Mouse (Mus musculus) heart, adult 8-10 months (tissue): ENCODE data around the gene Cacnb4. TPM values are rescaled to one million over a fixed set of nuclear protein-coding genes. Genes with fewer than 3 reads are reported as not detected.

Experiments used
- DNase-seq: peaks from one replicate; pipeline ENCODE4 v3.0.0; 2022; ENCODE audit warnings: low spot score
- total RNA-seq, 4 experiments: library from RNA; stranded (reverse); gene quantifications; 2 replicates each; pipeline ENCODE4 v1.2.4; 2022

Gene Cacnb4
- total RNA-seq, 4 experiments from 2014 or later, result 0.31 to 0.89 (median 0.65) TPM

DNA sequence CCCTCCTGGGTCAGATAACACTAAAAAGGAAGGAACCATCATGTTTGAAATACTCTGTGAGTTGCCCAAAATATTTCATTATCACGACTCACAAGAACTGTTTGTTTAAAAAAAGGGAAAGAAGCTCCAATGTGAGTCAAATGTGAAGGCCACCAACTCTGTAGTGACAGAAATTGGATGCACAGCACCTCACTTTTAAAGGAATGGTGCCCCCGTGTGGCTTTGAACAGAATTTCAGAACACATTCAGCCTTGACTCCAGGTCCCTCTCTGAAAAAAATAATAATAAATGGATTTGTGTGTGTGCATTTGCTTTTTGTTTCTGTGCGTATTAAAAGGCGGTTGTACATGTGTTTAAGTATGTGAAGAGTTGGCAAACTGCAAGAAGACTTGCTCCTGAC is 71.3 kb downstream of the Cacnb4 start:
- DNase-seq, result peak; percentile 60

GRCm38 (mm10) chr2:52604651-52605020 is 72.0 kb downstream of the Cacnb4 start:
- DNase-seq, result no peak

GRCm38 (mm10) chr2:52603935-52604650 is 72.5 kb downstream of the Cacnb4 start:
- DNase-seq, result no peak

DNA sequence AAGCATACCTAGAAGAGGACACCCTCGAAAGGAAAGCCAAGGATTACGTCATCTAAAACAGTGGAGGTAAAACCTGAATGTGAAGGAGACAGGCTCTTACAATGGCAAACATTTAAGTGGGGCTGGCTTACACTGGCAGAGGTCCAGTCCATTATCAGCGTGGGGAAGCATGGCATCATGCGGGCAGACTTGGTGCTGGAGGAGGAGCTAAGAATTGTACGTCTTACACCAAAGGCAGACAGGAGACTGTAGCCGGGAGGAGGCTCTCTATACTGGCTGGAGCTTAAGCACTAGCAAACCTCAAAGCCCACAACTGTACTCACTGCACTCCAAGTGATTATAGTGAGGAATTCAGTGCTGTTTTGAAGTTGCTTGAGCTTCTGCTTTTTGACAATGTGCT is 73.2 kb downstream of the Cacnb4 start:
- no peak for DNase-seq

DNA sequence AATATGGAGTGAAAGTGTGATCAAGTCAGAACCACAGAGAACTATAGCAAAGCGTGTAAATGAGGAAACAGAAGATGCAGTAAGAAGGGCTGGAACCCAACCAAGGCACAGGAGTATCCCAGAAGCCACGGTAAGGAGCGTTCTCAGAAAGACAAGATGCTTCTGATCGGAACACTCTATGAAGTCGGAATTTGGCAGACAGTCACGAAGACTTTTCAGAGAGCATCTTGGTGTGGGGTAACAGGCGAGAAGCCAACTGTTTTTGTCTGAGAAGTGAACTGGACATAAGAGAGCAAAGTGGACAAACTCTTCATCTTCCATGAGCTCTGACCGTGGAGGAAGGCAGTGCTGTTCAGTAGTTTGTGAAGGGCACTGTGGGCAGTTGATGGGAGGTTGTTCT is 73.7 kb downstream of the Cacnb4 start:
- DNase-seq, result no peak

DNA sequence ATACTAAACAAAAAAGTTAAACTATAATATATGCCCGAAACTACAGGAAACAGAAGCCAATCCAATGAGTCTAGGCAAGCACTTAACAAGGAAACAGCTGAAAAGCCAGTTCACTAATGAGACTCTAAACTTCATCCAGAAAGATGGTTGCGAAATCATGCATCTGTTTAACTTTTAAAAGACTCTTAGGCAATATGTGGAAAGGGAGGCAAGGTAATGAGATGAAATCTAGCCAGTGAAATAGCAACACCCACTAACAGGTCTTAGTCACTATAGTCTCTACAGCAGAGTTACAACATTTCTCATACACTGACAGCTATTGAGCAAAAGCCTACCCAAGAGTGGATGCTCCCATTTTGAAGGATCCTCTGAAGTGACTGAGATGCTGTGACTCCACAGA is 74.4 kb downstream of the Cacnb4 start:
- peak; percentile 51 for DNase-seq

GRCm38 (mm10) chr2:52597511-52597910 is 79.1 kb downstream of the Cacnb4 start:
- DNase-seq, result no peak

- DNase-seq, result no peak
These were observed 82.8 kb downstream of the Cacnb4 start for GRCm38 (mm10) chr2:52593814-52594213.

GRCm38 (mm10) chr2:52593260-52593659 is 83.4 kb downstream of the Cacnb4 start:
- no peak for DNase-seq

GRCm38 (mm10) chr2:52590970-52591347 is 85.7 kb downstream of the Cacnb4 start:
- DNase-seq, result peak; percentile 86

DNA sequence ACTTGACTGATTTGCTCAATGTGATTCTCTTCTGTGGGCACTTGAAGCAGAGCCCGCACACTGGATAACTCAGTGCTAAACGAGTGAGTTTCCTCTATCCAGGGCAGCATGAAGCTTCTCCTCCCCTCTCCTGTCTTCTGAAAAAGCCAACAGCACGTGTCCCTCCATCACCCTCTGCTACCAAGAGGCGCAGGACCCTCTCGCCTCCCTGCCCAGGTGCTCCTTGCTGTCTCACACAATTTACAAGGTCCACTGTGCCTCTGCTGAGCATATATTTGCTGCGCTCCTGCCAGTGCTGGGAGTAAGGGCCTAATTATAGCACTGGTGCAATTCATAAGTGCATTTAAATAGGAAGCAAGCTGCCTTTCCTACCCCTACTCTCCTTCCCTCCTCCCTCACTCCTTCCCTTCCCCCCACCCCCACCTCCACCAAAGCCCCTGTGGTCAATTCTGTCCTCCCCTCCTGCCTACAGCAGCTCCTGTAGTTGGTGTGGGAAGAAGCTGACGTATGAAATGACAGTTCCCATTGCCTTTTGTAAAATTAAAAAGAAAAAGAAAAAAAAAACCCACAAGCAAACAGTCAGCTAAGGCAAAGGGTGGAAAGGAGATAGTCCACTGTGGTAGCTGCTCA is 86.2 kb downstream of the Cacnb4 start:
- no peak for DNase-seq

DNA sequence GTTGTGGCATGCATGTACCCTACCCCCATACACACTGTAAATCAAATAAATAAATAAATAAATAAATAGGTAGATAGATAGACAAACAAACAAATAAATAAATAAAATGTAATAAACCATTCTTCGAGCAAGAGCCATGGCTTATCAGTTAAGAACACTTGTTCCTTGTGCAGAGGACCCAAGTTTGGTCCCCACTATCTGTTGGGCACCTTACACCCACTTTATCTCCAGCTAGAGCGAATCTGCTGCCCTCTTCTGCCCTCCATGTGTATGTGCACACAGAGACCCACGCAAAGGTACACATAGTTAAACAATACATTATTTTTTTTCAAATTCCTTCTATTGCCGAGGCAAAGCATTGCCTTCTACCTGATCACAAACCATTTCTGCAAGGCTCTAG is 87.1 kb downstream of the Cacnb4 start:
- no peak for DNase-seq

DNA sequence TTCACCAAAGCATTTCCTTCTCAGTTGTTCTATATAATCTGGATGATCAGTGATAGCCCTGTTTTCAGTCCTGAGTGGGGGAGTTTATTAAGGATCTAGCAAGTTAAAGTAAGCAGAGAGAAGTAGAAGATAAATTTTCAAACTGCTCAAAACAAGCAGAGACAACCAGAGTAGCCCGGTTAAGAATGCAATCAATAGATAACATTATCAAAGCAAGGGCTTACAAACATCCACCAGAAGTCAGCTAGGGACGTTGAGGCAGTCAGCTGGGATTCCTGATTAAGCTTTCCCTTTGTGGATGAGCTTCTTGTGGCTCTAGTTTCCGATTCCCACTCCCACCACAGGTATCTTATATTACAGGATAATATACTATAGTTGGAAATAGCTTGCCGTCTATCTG is 91.2 kb downstream of the Cacnb4 start:
- no peak for DNase-seq

GRCm38 (mm10) chr2:52581132-52581781 is 95.4 kb downstream of the Cacnb4 start:
- no peak for DNase-seq

- peak; percentile 48 for DNase-seq
These were observed 95.9 kb downstream of the Cacnb4 start for GRCm38 (mm10) chr2:52580697-52581096.

- DNase-seq, result peak; percentile 45
These were observed 97.8 kb downstream of the Cacnb4 start for GRCm38 (mm10) chr2:52578846-52579245.

DNA sequence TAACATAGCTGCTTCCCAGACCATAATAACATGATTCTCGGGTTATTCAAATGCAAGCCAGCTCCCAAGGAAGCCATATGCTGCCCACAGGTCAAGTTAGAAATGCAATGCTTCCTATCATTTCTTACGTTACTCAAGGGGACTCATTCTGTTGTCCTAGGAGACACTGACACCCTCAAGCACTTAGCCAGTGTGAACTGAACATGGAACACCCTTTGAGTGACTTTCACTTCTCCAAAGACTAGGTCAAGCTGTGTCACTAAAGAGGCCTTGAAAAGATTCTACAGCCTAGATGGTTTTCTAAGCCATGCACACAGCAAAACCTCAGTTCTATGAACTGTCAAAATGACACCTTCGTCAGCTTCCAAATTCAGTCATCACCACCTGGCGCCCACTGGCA is 98.9 kb downstream of the Cacnb4 start:
- DNase-seq, result no peak

GRCm38 (mm10) chr2:52576546-52576945 is 100.1 kb downstream of the Cacnb4 start:
- no peak for DNase-seq

- no peak for DNase-seq
These were observed 100.9 kb downstream of the Cacnb4 start for GRCm38 (mm10) chr2:52575637-52576175.

DNA sequence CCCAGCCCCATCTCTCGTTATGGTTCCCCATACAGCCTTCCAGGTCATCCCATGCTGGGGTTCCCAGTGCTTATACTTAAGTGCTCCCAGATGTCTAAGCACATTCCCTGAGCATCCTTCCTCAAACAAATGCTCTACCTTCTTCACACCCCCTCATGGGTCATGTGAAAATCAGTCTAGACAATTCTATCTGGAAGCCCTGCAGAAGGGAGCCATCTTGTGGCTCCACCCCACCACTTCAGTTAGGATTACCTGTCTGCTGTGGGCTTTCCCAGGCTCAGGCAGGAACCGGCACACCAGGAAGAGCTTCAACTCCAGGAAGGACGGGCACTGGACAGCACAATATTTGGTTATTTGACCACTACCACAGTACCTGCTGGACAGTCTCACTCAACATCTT is 101.7 kb downstream of the Cacnb4 start:
- no peak for DNase-seq

- DNase-seq, result no peak
These were observed 104.4 kb downstream of the Cacnb4 start for GRCm38 (mm10) chr2:52572221-52572620.

- no peak for DNase-seq
These were observed 105.2 kb downstream of the Cacnb4 start for GRCm38 (mm10) chr2:52571339-52571968.
